Mouse (Mus musculus) heart, embryonic 12.5 days (tissue): ENCODE results near the gene Fxyd3. TPM values are rescaled to one million over a fixed set of nuclear protein-coding genes. Genes with fewer than 3 reads are reported as not detected.

Source experiments
- ATAC-seq: fragments of 200-750 bp; cut with Nextera tagmentation; 2 replicates; pipeline ENCODE4 v1.8.0; 2017; ENCODE audit warnings: moderate TSS enrichment, moderate library complexity; ENCODE audit not compliant: insufficient number of reproducible peaks, low FRiP score
- H3K27ac ChIP-seq: fragments of 300-500 bp; sonication (generic); 2 replicates; pipeline ENCODE4 v1.5.1; 2016; ENCODE audit warnings: mild to moderate bottlenecking, moderate library complexity; ENCODE audit not compliant: poor library complexity, severe bottlenecking
- H3K27me3 ChIP-seq: fragments of 300-500 bp; sonication (generic); replicated peaks from 2 replicates; pipeline ENCODE4 v1.6.1; 2016; ENCODE audit warnings: mild to moderate bottlenecking, moderate library complexity
- H3K36me3 ChIP-seq: fragments of 300-500 bp; sonication (generic); 2 replicates; pipeline ENCODE4 v1.6.1; 2016; ENCODE audit warnings: mild to moderate bottlenecking, moderate library complexity
- H3K4me1 ChIP-seq: fragments of 300-500 bp; sonication (generic); replicated peaks from 2 replicates; pipeline ENCODE4 v1.6.1; 2016; ENCODE audit warnings: mild to moderate bottlenecking
- H3K4me2 ChIP-seq: fragments of 300-500 bp; sonication (generic); 2 replicates; pipeline ENCODE4 v1.6.1; 2016; ENCODE audit warnings: mild to moderate bottlenecking, moderate library complexity
- H3K4me3 ChIP-seq: fragments of 300-500 bp; sonication (generic); 2 replicates; pipeline ENCODE4 v1.5.1; 2016; ENCODE audit warnings: mild to moderate bottlenecking
- H3K9ac ChIP-seq: fragments of 300-500 bp; sonication (generic); 2 replicates; pipeline ENCODE4 v1.6.1; 2016; ENCODE audit warnings: mild to moderate bottlenecking, moderate library complexity
- H3K9me3 ChIP-seq: fragments of 300-500 bp; sonication (generic); replicated peaks from 2 replicates; pipeline ENCODE4 v1.6.1; 2016; ENCODE audit warnings: mild to moderate bottlenecking, moderate library complexity
- WGBS: fragments of 180-500 bp; shearing (Covaris S2); methylation state at CpG from one replicate; pipeline ENCODE4 v1.1.7; 2016; 5-methylcytosine and 5-hydroxymethylcytosine counted together
- polyA plus RNA-seq: library from polyadenylated mRNA; unstranded; fragments of >200 nt; fragmentation: Nextera tagmentation; extraction: Ambion mirVana; gene quantifications from 2 replicates; pipeline ENCODE4 v1.2.1, GENCODE M21; 2016

Gene Fxyd3
- polyA plus RNA-seq, 1 experiment from 2014 or later = 0.15 TPM

- WGBS = 29% methylated on average over 5 of the region's 5 CpGs
- H3K4me2 ChIP-seq = no peak overlapping the region
- H3K27me3 ChIP-seq = peaks cover 67% of the 10 kb centered on the region
- no peak for ATAC-seq
- no peaks in the 10 kb centered on the region for H3K36me3 ChIP-seq
- no peak overlapping the region for H3K4me3 ChIP-seq
- H3K4me1 ChIP-seq = peaks cover 50% of the 10 kb centered on the region
- H3K9me3 ChIP-seq = no peaks in the 10 kb centered on the region
- no peak overlapping the region for H3K27ac ChIP-seq
- no peak overlapping the region for H3K9ac ChIP-seq
These were observed 27.2 kb downstream of the Fxyd3 start for GRCm38 (mm10) chr7:31049135-31049845.

GRCm38 (mm10) chr7:31042431-31042910, 34.0 kb downstream of the Fxyd3 start, which contains the start of gene Fxyd5:
TSS of gene Fxyd5 (minus strand) at chr7:31042481.
- peaks cover 68% of the 10 kb centered on the region for H3K27me3 ChIP-seq
- peak within 1 kb of the TSS; percentile 61 for H3K4me2 ChIP-seq
- peaks cover 5% of the 10 kb centered on the region; the same call in 1 of the 2 replicates for H3K4me1 ChIP-seq
- WGBS = 28% methylated on average over 10 of the region's 10 CpGs
- no peak for ATAC-seq
- H3K4me3 ChIP-seq = peak within 1 kb of the TSS; percentile 42
- no peaks in the 10 kb centered on the region; the same call in 1 of the 2 replicates for H3K36me3 ChIP-seq
- H3K9me3 ChIP-seq = no peaks in the 10 kb centered on the region; the same call in 1 of the 2 replicates
- peak within 1 kb of the TSS; percentile 23; the same call in 1 of the 2 replicates for H3K27ac ChIP-seq
- peak within 1 kb of the TSS; percentile 50 for H3K9ac ChIP-seq

DNA sequence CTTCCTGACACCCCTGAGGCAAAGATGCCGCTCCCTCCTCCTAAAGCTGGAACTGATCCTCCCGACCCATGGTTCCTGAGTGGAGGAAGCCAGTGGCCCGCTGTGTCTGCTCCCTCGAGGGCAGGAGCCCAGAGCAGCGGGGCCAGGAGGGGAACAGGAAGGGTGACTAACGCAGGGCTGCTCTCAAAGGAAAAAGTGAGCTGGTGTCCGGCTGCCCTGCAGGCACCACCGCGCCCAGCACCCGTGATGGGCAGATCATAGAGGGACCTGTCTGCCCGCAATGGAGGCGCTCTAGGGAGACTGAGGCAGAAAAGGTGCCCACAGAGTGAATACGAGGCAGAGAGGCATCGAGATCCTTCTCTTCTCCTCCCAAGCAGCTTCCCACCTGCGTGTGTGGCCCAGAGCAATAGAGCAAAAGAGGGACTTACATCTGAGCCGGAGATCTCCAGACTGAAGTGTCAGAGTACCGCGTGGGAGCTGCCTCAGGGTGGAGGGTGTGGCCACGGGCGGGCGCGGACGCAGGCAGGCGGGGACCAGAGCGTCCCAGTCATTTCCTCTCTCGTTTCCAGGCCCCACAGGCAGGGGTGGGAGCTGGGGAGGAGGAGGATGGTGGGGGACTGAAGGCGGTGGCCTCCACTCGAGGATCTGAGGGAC, 34.7 kb downstream of the Fxyd3 start:
- Histone ChIP-seq H3K27me3 (peaks cover 62% of the 10 kb centered on the region), H3K9me3 (no peaks in the 10 kb centered on the region; the same call in 1 of the 2 replicates), H3K4me3 (peak overlapping the region; percentile 42), H3K27ac (peak overlapping the region; percentile 23; the same call in 1 of the 2 replicates), H3K4me1 (peaks cover 5% of the 10 kb centered on the region; the same call in 1 of the 2 replicates), H3K9ac (peak overlapping the region; percentile 50), H3K4me2 (peak overlapping the region; percentile 61), H3K36me3 (no peaks in the 10 kb centered on the region; the same call in 1 of the 2 replicates)
- ATAC-seq = peak; percentile 60
- 3% methylated on average over 28 of the region's 28 CpGs for WGBS

GRCm38 (mm10) chr7:31041023-31041407, 35.5 kb downstream of the Fxyd3 start:
- H3K9ac ChIP-seq = no peak overlapping the region
- peaks cover 61% of the 10 kb centered on the region for H3K27me3 ChIP-seq
- no peaks in the 10 kb centered on the region; the same call in 1 of the 2 replicates for H3K36me3 ChIP-seq
- no peak for ATAC-seq
- peak overlapping the region; percentile 42; the same call in 1 of the 2 replicates for H3K4me3 ChIP-seq
- H3K4me2 ChIP-seq = peak overlapping the region; percentile 61
- H3K9me3 ChIP-seq = no peaks in the 10 kb centered on the region; the same call in 1 of the 2 replicates
- no peak overlapping the region for H3K27ac ChIP-seq
- H3K4me1 ChIP-seq = peaks cover 5% of the 10 kb centered on the region; the same call in 1 of the 2 replicates
- 30% methylated on average over 8 of the region's 8 CpGs for WGBS

- Histone ChIP-seq H3K36me3 (no peaks in the 10 kb centered on the region; the same call in 1 of the 2 replicates), H3K27ac (no peak overlapping the region), H3K27me3 (peaks cover 59% of the 10 kb centered on the region), H3K4me2 (peak overlapping the region; percentile 61), H3K9me3 (no peaks in the 10 kb centered on the region; the same call in 1 of the 2 replicates), H3K4me3 (no peak overlapping the region), H3K9ac (no peak overlapping the region), H3K4me1 (peaks cover 5% of the 10 kb centered on the region; the same call in 1 of the 2 replicates)
- no peak for ATAC-seq
- WGBS = 73% methylated on average over 12 of the region's 12 CpGs
These were observed 36.1 kb downstream of the Fxyd3 start for GRCm38 (mm10) chr7:31040281-31041022.

DNA sequence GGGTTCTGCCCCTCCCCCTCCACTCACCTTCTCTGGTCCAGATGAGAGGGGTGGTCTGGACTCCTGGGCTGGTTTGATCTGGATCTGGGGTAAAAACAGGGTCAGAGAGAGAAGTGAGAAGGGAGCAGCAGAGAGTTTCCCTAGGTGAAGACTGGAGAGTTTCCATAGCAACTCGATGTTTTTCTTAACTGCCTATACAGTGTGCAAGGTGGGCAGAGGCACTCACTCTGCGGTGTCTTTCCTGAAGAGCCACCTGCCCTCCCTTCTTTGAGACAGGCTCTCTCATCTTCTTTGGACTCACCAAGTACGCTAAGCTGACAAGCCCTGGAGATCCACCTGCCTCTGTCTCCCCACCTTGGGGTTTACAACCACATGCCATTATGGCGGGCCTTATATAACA, 37.5 kb downstream of the Fxyd3 start:
- Histone ChIP-seq H3K9ac (no peak overlapping the region), H3K36me3 (no peaks in the 10 kb centered on the region; the same call in 1 of the 2 replicates), H3K4me1 (peaks cover 5% of the 10 kb centered on the region), H3K27ac (no peak overlapping the region), H3K4me3 (no peak overlapping the region), H3K4me2 (no peak overlapping the region), H3K9me3 (no peaks in the 10 kb centered on the region; the same call in 1 of the 2 replicates), H3K27me3 (peaks cover 45% of the 10 kb centered on the region)
- WGBS = 78% methylated on average over 4 of the region's 4 CpGs
- ATAC-seq = no peak

DNA sequence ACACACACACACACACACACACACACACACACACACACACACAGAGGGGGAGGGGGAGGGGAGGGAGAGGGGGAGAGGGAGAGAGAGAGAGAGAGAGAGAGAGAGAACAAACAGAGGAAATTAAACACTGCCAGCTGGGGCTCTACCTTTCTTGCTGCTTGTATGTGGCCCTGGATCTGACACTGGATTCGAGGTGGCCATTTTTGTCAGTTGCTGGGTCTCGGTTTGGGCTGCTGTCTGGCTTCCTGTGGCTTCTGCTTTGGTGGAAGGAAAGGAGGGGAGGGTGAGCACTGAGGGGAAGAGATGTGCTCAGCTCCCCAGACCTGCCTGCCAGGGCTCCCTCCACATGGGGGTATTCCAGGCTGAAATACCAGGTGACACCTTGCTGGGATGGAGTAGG, 38.8 kb downstream of the Fxyd3 start:
- WGBS = 55% methylated on average over 2 of the region's 2 CpGs
- Histone ChIP-seq H3K9me3 (no peaks in the 10 kb centered on the region; the same call in 1 of the 2 replicates), H3K27ac (no peak overlapping the region), H3K36me3 (no peaks in the 10 kb centered on the region; the same call in 1 of the 2 replicates), H3K4me3 (no peak overlapping the region), H3K9ac (no peak overlapping the region), H3K4me1 (peaks cover 5% of the 10 kb centered on the region), H3K27me3 (peaks cover 31% of the 10 kb centered on the region), H3K4me2 (no peak overlapping the region)
- no peak for ATAC-seq

DNA sequence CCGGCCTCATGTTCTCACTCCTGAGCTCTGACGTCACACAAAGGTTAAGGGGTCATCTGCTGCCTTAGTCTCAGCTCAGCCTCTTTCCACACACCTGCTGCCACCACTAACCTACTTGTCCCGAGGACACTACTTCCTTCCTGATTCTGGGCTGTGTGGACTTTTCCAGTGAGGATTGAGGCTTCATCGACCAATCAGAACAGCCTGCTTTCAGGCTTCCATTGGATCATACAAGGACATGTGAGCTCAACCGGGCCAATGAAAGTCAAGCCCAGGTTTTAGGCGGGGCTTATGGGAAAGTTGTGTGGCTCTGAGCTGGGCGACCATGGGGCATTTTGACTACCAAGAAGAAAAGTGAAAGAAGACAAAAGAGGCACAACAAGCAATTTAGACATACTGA, 39.6 kb downstream of the Fxyd3 start:
- H3K4me3 ChIP-seq = no peak overlapping the region
- peaks cover 3% of the 10 kb centered on the region for H3K4me1 ChIP-seq
- no peaks in the 10 kb centered on the region; the same call in 1 of the 2 replicates for H3K9me3 ChIP-seq
- H3K9ac ChIP-seq = no peak overlapping the region
- no peaks in the 10 kb centered on the region; the same call in 1 of the 2 replicates for H3K36me3 ChIP-seq
- no peak overlapping the region for H3K4me2 ChIP-seq
- H3K27me3 ChIP-seq = peaks cover 24% of the 10 kb centered on the region
- WGBS = 72% methylated on average over 7 of the region's 7 CpGs
- no peak for ATAC-seq
- no peak overlapping the region for H3K27ac ChIP-seq

DNA sequence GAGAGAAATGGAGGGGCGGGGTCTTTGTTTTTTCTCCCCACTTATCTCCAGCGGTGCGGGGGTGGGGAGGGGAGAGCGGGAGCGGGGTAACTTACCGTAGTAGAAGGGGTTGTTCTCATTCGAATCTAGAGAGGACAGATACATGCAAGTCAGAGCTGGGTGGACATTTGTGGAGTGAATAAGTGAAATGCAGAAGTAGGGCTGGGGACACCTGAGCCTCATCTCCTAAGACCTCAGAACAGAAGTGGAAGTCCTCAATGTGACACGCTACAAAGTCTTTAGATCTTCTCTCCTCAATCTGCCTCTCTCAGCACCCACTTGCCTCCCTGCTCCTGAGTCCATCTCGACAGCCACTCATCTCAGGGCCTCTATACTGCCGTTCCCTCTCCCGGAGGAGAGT, 41.2 kb downstream of the Fxyd3 start:
- Histone ChIP-seq H3K4me3 (no peak overlapping the region), H3K9me3 (peaks cover 3% of the 10 kb centered on the region; the same call in 1 of the 2 replicates), H3K4me2 (no peak overlapping the region), H3K4me1 (no peaks in the 10 kb centered on the region; the same call in 1 of the 2 replicates), H3K36me3 (no peaks in the 10 kb centered on the region; the same call in 1 of the 2 replicates), H3K27ac (no peak overlapping the region), H3K27me3 (peaks cover 10% of the 10 kb centered on the region), H3K9ac (no peak overlapping the region)
- 65% methylated on average over 11 of the region's 11 CpGs for WGBS
- ATAC-seq = no peak

- no peak overlapping the region for H3K9ac ChIP-seq
- no peaks in the 10 kb centered on the region; the same call in 1 of the 2 replicates for H3K36me3 ChIP-seq
- WGBS = 55% methylated on average over 11 of the region's 11 CpGs
- H3K27me3 ChIP-seq = peaks cover 5% of the 10 kb centered on the region; the same call in 1 of the 2 replicates
- no peak overlapping the region for H3K27ac ChIP-seq
- ATAC-seq = no peak
- no peaks in the 10 kb centered on the region; the same call in 1 of the 2 replicates for H3K4me1 ChIP-seq
- H3K4me3 ChIP-seq = no peak overlapping the region
- H3K4me2 ChIP-seq = no peak overlapping the region
- H3K9me3 ChIP-seq = peaks cover 3% of the 10 kb centered on the region; the same call in 1 of the 2 replicates
These were observed 41.7 kb downstream of the Fxyd3 start for GRCm38 (mm10) chr7:31034789-31035188.
